Mouse (Mus musculus) limb, embryonic 14.5 days (tissue): Measurements from ENCODE around the gene B3gnt2. TPM values are rescaled to one million over a fixed set of nuclear protein-coding genes. Genes with fewer than 3 reads are reported as not detected.

Experiments
- ATAC-seq: fragments of 200-750 bp; cut with Nextera tagmentation; 2 replicates; pipeline ENCODE4 v1.8.0; 2017; ENCODE audit warnings: low read depth, moderate number of reproducible peaks, moderate TSS enrichment; ENCODE audit not compliant: low FRiP score
- DNase-seq: peaks from one replicate; pipeline ENCODE4 v3.0.0-alpha.2; 2015; ENCODE audit warnings: low spot score
- H3K27ac ChIP-seq: fragments of 300-500 bp; sonication (generic); replicated peaks from 2 replicates; pipeline ENCODE4 v1.5.1; 2014; ENCODE audit warnings: low read depth, mild to moderate bottlenecking, low read length, moderate library complexity, mixed read lengths
- H3K27me3 ChIP-seq: fragments of 300-500 bp; sonication (generic); 2 replicates; pipeline ENCODE4 v1.6.1; 2014; ENCODE audit warnings: low read length, mixed read lengths; ENCODE audit not compliant: control insufficient read depth, insufficient read depth
- H3K36me3 ChIP-seq: fragments of 300-500 bp; sonication (generic); 2 replicates; pipeline ENCODE4 v1.6.1; 2014; ENCODE audit warnings: mild to moderate bottlenecking, low read length, moderate library complexity, mixed read lengths; ENCODE audit not compliant: control insufficient read depth, insufficient read depth
- H3K4me1 ChIP-seq: fragments of 300-500 bp; sonication (generic); 2 replicates; pipeline ENCODE4 v1.6.1; 2014; ENCODE audit warnings: antibody characterized with exemption, low read length, mixed read lengths; ENCODE audit not compliant: control insufficient read depth, insufficient read depth
- H3K4me2 ChIP-seq: fragments of 300-500 bp; sonication (generic); replicated peaks from 2 replicates; pipeline ENCODE4 v1.6.1; 2014; ENCODE audit warnings: low read depth, mild to moderate bottlenecking, low read length, moderate library complexity; ENCODE audit not compliant: severe bottlenecking
- H3K4me3 ChIP-seq: fragments of 300-500 bp; sonication (generic); replicated peaks from 2 replicates; pipeline ENCODE4 v1.5.1; 2014; ENCODE audit warnings: low read length
- H3K9ac ChIP-seq: fragments of 300-500 bp; sonication (generic); 2 replicates; pipeline ENCODE4 v1.6.1; 2014; ENCODE audit warnings: mild to moderate bottlenecking, low read depth, low read length, moderate library complexity; ENCODE audit not compliant: severe bottlenecking
- H3K9me3 ChIP-seq: fragments of 300-500 bp; sonication (generic); 2 replicates; pipeline ENCODE4 v1.6.1; 2016; ENCODE audit warnings: low read length; ENCODE audit not compliant: control insufficient read depth
- POLR2A ChIP-seq: fragments of 200-500 bp; IDR thresholded peaks from 2 replicates; pipeline ENCODE4 v1.8.0; 2012; ENCODE audit warnings: inconsistent platforms, mild to moderate bottlenecking, moderate library complexity, borderline replicate concordance; ENCODE audit not compliant: insufficient read depth, insufficient read length; ENCODE audit errors: extremely low read depth
- WGBS: fragments of 180-500 bp; shearing (Covaris S2); extraction: QIAGEN DNeasy Blood & Tissue Kit; methylation state at CpG from one replicate; pipeline ENCODE4 v1.1.7; 2014; 5-methylcytosine and 5-hydroxymethylcytosine counted together
- polyA plus RNA-seq, 2 experiments: library from polyadenylated mRNA; depleted of rRNA in 1 of 2; stranded (reverse) in 1 of 2; unstranded in 1 of 2; fragments of >200 nt; fragmentation: Nextera tagmentation in 1 of 2; extraction: Ambion mirVana in 1 of 2; gene quantifications; 2 replicates each; pipeline versions ENCODE4 v1.2.1 to v1.2.3; 2012 to 2014

The B3gnt2 gene
- polyA plus RNA-seq, 2 experiments: 6.2 to 9.7 TPM

GRCm38 (mm10) chr11:22863581-22863980, 2.8 kb upstream of the B3gnt2 start:
- H3K9me3 ChIP-seq: no peaks in the 10 kb centered on the region
- no peak for TF ChIP-seq POLR2A
- H3K4me1 ChIP-seq: peaks cover 6% of the 10 kb centered on the region
- ATAC-seq (no peak), DNase-seq (no peak)
- H3K4me2 ChIP-seq: no peak overlapping the region
- no peak overlapping the region for H3K27ac ChIP-seq
- H3K4me3 ChIP-seq: no peak overlapping the region
- no peak overlapping the region for H3K9ac ChIP-seq
- 50% methylated on average over 4 of the region's 4 CpGs for WGBS
- no peaks in the 10 kb centered on the region for H3K36me3 ChIP-seq
- H3K27me3 ChIP-seq: peaks cover 13% of the 10 kb centered on the region

- Histone ChIP-seq H3K36me3 (no peaks in the 10 kb centered on the region), H3K4me1 (peaks cover 15% of the 10 kb centered on the region), H3K4me2 (no peak overlapping the region), H3K27ac (no peak overlapping the region), H3K9ac (no peak overlapping the region), H3K9me3 (no peaks in the 10 kb centered on the region), H3K27me3 (peaks cover 34% of the 10 kb centered on the region), H3K4me3 (no peak overlapping the region)
- WGBS: 65% methylated on average over 4 of the region's 4 CpGs
- TF ChIP-seq POLR2A: no peak
- DNase-seq: no peak
- no peak for ATAC-seq
Measured at GRCm38 (mm10) chr11:22861315-22861714, 554 bp upstream of the B3gnt2 start.

- peak overlapping the region; percentile 75 for H3K4me3 ChIP-seq
- peak overlapping the region; percentile 72 for H3K9ac ChIP-seq
- DNase-seq (peak; percentile 79), ATAC-seq (peak; percentile 93)
- H3K9me3 ChIP-seq: no peaks in the 10 kb centered on the region
- peak overlapping the region; percentile 95 for H3K4me2 ChIP-seq
- peak overlapping the region; percentile 48; the same call in 1 of the 2 replicates for H3K27ac ChIP-seq
- WGBS: 1% methylated on average over 41 of the region's 55 CpGs
- 0 out of 2 replicates have a peak, but pooled peaks have one; percentile 62 for TF ChIP-seq POLR2A
- H3K27me3 ChIP-seq: peaks cover 34% of the 10 kb centered on the region
- no peaks in the 10 kb centered on the region for H3K36me3 ChIP-seq
- peaks cover 15% of the 10 kb centered on the region for H3K4me1 ChIP-seq
Measured at GRCm38 (mm10) chr11:22859633-22860334, 977 bp downstream of the B3gnt2 start.

- peak; percentile 68 for ATAC-seq
- Histone ChIP-seq H3K4me2 (peak overlapping the region; percentile 95), H3K9me3 (no peaks in the 10 kb centered on the region), H3K9ac (peak overlapping the region; percentile 72), H3K27me3 (peaks cover 34% of the 10 kb centered on the region), H3K4me1 (peaks cover 15% of the 10 kb centered on the region), H3K27ac (0 out of 2 replicates have a peak overlapping the region, but pooled peaks have one; percentile 26), H3K4me3 (peak overlapping the region; percentile 75), H3K36me3 (no peaks in the 10 kb centered on the region)
- no peak for DNase-seq
- 1% methylated on average over 13 of the region's 41 CpGs for WGBS
- no peak for TF ChIP-seq POLR2A
Measured at GRCm38 (mm10) chr11:22859301-22859632, 1.5 kb downstream of the B3gnt2 start.

GRCm38 (mm10) chr11:22858441-22859300, 2.1 kb downstream of the B3gnt2 start:
- peak overlapping the region; percentile 75 for H3K4me3 ChIP-seq
- DNase-seq (no peak), ATAC-seq (no peak)
- peaks cover 34% of the 10 kb centered on the region for H3K27me3 ChIP-seq
- TF ChIP-seq POLR2A: no peak
- H3K9me3 ChIP-seq: no peaks in the 10 kb centered on the region
- WGBS: 3% methylated on average over 50 of the region's 50 CpGs
- peaks cover 15% of the 10 kb centered on the region for H3K4me1 ChIP-seq
- no peak overlapping the region for H3K27ac ChIP-seq
- peak overlapping the region; percentile 95 for H3K4me2 ChIP-seq
- H3K36me3 ChIP-seq: no peaks in the 10 kb centered on the region
- peak overlapping the region; percentile 72 for H3K9ac ChIP-seq
